Mouse (Mus musculus): ENCODE results near the gene Catsper3. TPM values are rescaled to one million over a fixed set of nuclear protein-coding genes. Genes with fewer than 3 reads are reported as not detected.

The Catsper3 gene
- polyA plus RNA-seq (2016; fragmentation: Nextera tagmentation; extraction: Ambion mirVana) = 0.18 TPM in 1 of 2 replicates, not detected in the other

DNA sequence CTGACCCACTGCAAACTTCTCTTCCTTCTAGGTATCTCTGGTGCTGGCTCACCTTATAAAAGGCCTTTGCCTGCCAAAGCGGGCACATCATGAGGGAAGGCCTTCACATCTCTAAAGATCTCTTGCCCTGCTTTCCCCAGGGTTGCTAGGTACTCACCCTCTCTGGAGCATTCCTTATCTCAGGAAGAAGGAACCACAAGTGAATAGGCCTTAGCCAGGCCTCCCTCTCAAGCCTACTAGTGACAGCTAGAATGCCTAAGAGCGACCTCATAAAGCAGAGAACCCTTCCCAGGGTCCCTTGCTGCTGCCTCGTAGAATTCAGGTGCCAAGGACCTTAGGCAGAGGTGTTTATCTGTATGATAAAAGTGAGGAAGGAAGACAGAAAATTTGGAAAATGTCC is at the start of gene Catsper3:
Gene Catsper3 (plus strand): TSS at position 301 of the 400 bp plus-strand sequence.
- 91% methylated on average over 3 of the region's 3 CpGs for WGBS
- no peaks in the 10 kb centered on the region for H3K36me3 ChIP-seq
- ATAC-seq (ENCODE audit: low FRiP score, low read depth) = no peak
- no peaks in the 10 kb centered on the region for H3K27me3 ChIP-seq
- no peak within 1 kb of the TSS for H3K4me3 ChIP-seq
- no peak within 1 kb of the TSS for H3K27ac ChIP-seq (replicated peaks)
- no peaks in the 10 kb centered on the region for H3K9me3 ChIP-seq
- no peak within 1 kb of the TSS for H3K4me2 ChIP-seq (replicated peaks)
- no peaks in the 10 kb centered on the region for H3K4me1 ChIP-seq
- no peak within 1 kb of the TSS for H3K9ac ChIP-seq (replicated peaks)

DNA sequence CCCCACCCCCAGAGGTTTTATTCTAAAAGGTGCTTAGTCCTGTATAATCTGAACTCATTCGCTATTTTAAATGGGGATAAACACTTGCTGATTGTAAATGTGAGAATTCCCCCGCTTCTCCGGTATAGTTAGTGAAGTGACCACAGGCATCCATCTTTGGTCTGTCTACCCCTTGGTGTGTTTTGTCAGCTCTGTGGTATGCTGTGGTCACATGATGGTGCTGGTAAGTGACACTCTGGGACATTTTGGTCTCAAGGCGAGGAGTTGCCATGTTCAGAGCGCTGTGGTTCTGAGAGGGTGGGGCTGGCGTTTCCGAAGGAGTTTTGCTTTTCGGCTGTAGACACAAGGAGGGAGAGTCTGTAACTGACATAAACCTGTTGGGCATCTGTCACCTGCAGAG is 46.5 kb upstream of the Catsper3 start:
- no peak for ATAC-seq (ENCODE audit: low FRiP score, low read depth)
- WGBS = 93% methylated on average over 8 of the region's 8 CpGs
- Histone ChIP-seq H3K9me3 (no peaks in the 10 kb centered on the region), H3K4me2 (replicated peaks) (no peak overlapping the region), H3K27ac (replicated peaks) (no peak overlapping the region), H3K36me3 (no peaks in the 10 kb centered on the region), H3K9ac (replicated peaks) (no peak overlapping the region), H3K27me3 (no peaks in the 10 kb centered on the region), H3K4me1 (no peaks in the 10 kb centered on the region), H3K4me3 (no peak overlapping the region)

DNA sequence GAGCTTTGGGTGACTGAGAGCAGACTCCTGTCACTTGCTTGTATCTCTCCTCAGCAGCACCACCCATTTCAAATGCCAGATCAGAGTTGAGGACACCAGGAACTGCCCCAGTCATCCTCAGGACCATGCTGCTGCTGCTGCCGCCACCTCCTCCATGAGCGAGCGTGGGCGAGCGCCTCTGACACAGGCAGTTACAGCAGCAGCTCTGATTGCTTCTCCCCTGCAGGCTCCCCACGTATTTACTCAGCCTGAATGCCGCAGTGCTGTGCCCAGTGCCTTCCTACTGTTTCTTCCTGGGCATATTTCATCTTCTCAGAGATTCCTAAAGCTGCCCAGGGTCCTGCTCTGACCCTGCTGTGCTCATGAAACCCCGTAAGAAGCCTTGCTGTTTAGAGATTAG is 42.1 kb upstream of the Catsper3 start:
- no peak overlapping the region for H3K27ac ChIP-seq (replicated peaks)
- 71% methylated on average over 8 of the region's 8 CpGs for WGBS
- ATAC-seq (ENCODE audit: low FRiP score, low read depth) = no peak

DNA sequence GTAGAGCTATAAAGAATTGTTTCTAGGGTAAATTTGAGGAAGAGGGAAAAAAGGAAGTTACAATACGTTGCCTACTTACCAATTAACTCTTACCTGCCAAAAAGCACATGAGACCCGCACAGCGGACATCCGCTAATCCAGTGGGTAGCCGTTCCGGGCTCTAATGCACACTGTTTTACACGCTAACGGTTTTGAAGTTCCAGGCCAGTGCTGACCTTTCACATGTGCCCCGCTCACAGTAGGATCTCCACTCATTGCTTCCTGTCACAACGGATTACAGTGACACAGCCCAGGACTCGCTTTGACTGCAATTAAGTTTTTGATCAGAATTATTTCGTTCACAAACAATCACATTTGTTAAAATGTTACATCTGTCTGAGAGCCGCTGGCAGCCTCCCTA is 30.0 kb upstream of the Catsper3 start:
- 78% methylated on average over 13 of the region's 13 CpGs for WGBS
- ATAC-seq (ENCODE audit: low FRiP score, low read depth) = no peak
- Histone ChIP-seq H3K4me1 (peaks cover 16% of the 10 kb centered on the region), H3K4me2 (replicated peaks) (no peak overlapping the region), H3K9me3 (no peaks in the 10 kb centered on the region), H3K9ac (replicated peaks) (no peak overlapping the region), H3K4me3 (no peak overlapping the region), H3K27me3 (no peaks in the 10 kb centered on the region), H3K27ac (replicated peaks) (no peak overlapping the region), H3K36me3 (no peaks in the 10 kb centered on the region)

More for the DNA sequence above, 42.1 kb upstream of the Catsper3 start:
- Histone ChIP-seq H3K36me3 (no peaks in the 10 kb centered on the region), H3K9ac (replicated peaks) (no peak overlapping the region), H3K4me1 (no peaks in the 10 kb centered on the region), H3K4me3 (no peak overlapping the region), H3K27me3 (no peaks in the 10 kb centered on the region), H3K4me2 (replicated peaks) (no peak overlapping the region), H3K9me3 (no peaks in the 10 kb centered on the region)

DNA sequence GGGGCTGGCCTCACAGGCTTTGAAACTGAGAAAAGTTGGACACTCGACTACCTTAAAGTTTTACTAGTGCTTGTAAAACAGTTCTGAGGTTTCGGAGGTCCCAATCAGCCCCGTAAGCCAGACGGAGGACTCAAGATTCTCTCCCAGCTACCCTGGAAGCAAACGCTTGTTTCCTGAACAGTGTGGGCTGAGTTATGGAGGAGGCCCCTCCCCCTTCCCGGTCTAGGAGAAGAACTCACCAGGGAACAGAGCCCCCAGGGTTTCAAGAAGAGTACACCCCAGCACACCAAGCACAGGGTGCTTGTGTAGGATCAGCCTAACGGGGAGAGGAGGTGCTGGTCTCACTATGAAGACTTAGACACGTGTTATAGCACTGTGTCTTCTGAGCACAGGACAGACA is 27.6 kb upstream of the Catsper3 start:
- Histone ChIP-seq H3K4me3 (no peak overlapping the region), H3K36me3 (no peaks in the 10 kb centered on the region), H3K27me3 (no peaks in the 10 kb centered on the region), H3K9ac (replicated peaks) (0 out of 2 replicates have a peak overlapping the region, but pooled peaks have one; percentile 16), H3K9me3 (no peaks in the 10 kb centered on the region), H3K27ac (replicated peaks) (no peak overlapping the region), H3K4me1 (peaks cover 11% of the 10 kb centered on the region), H3K4me2 (replicated peaks) (no peak overlapping the region)
- 46% methylated on average over 8 of the region's 8 CpGs for WGBS
- ATAC-seq (ENCODE audit: low FRiP score, low read depth) = no peak

DNA sequence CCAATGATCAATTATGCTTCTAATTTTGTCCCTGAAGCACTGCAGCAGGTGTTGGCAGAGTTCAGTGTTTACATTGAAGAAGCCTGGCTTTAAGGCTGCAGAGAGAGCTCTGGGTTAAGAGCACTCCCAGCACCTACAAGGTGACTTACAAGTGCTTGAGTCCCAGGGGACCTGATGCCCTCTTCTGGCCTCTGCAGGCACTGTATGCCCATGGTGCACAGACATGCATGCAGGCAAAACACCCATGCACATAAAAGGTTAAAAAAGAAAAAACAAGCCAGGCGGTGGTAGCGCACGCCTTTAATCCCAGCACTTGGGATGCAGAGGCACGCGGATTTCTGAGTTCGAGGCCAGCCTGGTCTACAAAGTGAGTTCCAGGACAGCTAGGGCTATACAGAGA is 26.7 kb upstream of the Catsper3 start:
- Histone ChIP-seq H3K36me3 (no peaks in the 10 kb centered on the region), H3K27ac (replicated peaks) (no peak overlapping the region), H3K4me2 (replicated peaks) (no peak overlapping the region), H3K4me1 (peaks cover 11% of the 10 kb centered on the region), H3K4me3 (no peak overlapping the region), H3K9me3 (no peaks in the 10 kb centered on the region), H3K27me3 (no peaks in the 10 kb centered on the region), H3K9ac (replicated peaks) (no peak overlapping the region)
- no peak for ATAC-seq (ENCODE audit: low FRiP score, low read depth)
- 88% methylated on average over 6 of the region's 6 CpGs for WGBS

DNA sequence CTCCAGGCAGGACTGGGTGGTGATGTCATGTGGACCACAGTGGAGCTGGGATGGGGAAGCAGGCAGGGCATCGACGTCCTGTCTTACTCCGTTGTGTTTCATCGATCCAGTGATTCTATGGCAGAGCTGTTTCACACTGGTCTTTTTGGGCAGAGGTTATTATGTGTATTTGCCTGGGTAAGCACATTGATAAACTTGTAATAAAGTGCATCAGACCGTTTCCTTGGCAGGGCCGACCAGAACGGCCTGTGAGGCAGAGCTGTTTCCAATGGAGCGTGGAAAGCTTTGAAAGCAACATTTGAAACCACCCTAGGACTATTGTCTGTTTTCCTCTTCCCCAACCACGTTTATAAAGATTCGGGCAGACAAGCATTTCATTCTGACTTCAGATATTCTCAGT is 23.8 kb upstream of the Catsper3 start:
- no peak for ATAC-seq (ENCODE audit: low FRiP score, low read depth)
- H3K4me3 ChIP-seq = no peak overlapping the region
- WGBS = 49% methylated on average over 10 of the region's 10 CpGs
- peaks cover 11% of the 10 kb centered on the region for H3K4me1 ChIP-seq
- no peaks in the 10 kb centered on the region for H3K27me3 ChIP-seq
- H3K27ac ChIP-seq (replicated peaks) = no peak overlapping the region
- no peak overlapping the region for H3K9ac ChIP-seq (replicated peaks)
- H3K4me2 ChIP-seq (replicated peaks) = no peak overlapping the region
- H3K9me3 ChIP-seq = no peaks in the 10 kb centered on the region
- no peaks in the 10 kb centered on the region for H3K36me3 ChIP-seq

DNA sequence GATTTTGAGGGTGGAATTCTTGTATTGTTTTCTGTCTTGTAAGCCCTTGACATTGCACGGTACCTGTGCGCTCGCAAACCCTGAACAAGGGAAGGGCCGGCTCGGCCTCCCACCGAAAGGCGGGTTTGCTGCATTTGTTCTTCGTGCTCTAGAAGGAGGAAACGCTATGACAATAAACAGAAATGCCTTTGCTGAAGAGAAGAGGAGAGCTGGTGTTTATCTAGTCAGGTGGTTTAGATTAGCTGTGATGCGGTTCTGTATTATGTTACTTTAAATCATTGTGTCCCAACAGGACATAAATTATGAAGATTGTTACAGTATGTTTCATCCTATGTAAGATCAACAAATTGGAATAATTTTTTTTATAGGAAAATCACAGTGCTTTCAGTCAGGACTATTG is 22.9 kb upstream of the Catsper3 start:
- H3K9ac ChIP-seq (replicated peaks) = no peak overlapping the region
- H3K36me3 ChIP-seq = no peaks in the 10 kb centered on the region
- H3K4me2 ChIP-seq (replicated peaks) = no peak overlapping the region
- WGBS = 80% methylated on average over 10 of the region's 10 CpGs
- H3K27ac ChIP-seq (replicated peaks) = no peak overlapping the region
- ATAC-seq (ENCODE audit: low FRiP score, low read depth) = no peak
- no peaks in the 10 kb centered on the region for H3K27me3 ChIP-seq
- no peaks in the 10 kb centered on the region for H3K9me3 ChIP-seq
- peaks cover 10% of the 10 kb centered on the region for H3K4me1 ChIP-seq
- no peak overlapping the region for H3K4me3 ChIP-seq

DNA sequence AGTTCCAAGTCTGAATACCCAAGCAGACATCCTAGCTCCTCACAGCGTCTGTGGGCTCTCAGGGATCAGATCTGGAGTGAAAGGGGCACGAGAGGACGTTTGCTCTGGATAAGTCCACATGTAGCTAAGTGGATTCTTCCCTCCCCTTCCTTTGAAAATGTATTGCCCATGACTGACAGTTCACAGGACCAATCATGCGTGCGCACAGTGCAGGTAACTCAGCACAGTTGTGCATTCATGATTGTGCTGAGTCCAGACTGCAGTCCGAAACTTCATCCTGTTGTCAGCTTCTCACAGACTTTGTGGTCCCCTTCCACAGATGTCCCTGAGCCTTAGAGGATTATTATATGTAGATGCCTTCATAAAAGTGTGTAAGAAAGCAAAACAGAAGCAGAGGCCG is 10.0 kb upstream of the Catsper3 start:
- ATAC-seq (ENCODE audit: low FRiP score, low read depth) = no peak
- no peak overlapping the region for H3K27ac ChIP-seq (replicated peaks)
- H3K9me3 ChIP-seq = no peaks in the 10 kb centered on the region
- no peaks in the 10 kb centered on the region for H3K4me1 ChIP-seq
- H3K36me3 ChIP-seq = no peaks in the 10 kb centered on the region
- H3K4me3 ChIP-seq = no peak overlapping the region
- no peak overlapping the region for H3K9ac ChIP-seq (replicated peaks)
- WGBS = 84% methylated on average over 7 of the region's 7 CpGs
- H3K27me3 ChIP-seq = no peaks in the 10 kb centered on the region
- no peak overlapping the region for H3K4me2 ChIP-seq (replicated peaks)

DNA sequence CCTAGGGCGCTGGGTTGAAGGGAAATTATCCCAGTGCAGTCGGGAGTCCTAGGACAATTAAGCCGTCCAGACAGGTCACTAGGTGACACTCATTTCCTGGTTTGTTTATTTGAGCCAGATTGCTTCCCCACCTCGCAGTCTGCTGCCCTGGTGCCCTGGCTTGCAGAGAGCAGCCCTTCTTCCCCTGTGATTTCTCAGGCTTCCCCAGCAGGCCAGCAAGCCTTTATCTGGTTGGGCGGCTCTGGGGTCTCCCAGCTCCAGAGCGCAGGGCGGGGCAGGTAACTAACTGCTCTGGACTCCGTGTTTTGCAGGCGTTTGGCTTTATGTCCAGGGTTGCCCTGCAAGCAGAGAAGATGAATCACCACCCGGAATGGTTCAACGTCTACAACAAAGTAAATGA is 9.3 kb upstream of the Catsper3 start:
- WGBS = 74% methylated on average over 11 of the region's 11 CpGs
- Histone ChIP-seq H3K27ac (replicated peaks) (no peak overlapping the region), H3K36me3 (no peaks in the 10 kb centered on the region), H3K27me3 (no peaks in the 10 kb centered on the region), H3K9ac (replicated peaks) (no peak overlapping the region), H3K4me3 (no peak overlapping the region), H3K4me1 (no peaks in the 10 kb centered on the region), H3K4me2 (replicated peaks) (no peak overlapping the region), H3K9me3 (no peaks in the 10 kb centered on the region)
- ATAC-seq (ENCODE audit: low FRiP score, low read depth) = no peak

DNA sequence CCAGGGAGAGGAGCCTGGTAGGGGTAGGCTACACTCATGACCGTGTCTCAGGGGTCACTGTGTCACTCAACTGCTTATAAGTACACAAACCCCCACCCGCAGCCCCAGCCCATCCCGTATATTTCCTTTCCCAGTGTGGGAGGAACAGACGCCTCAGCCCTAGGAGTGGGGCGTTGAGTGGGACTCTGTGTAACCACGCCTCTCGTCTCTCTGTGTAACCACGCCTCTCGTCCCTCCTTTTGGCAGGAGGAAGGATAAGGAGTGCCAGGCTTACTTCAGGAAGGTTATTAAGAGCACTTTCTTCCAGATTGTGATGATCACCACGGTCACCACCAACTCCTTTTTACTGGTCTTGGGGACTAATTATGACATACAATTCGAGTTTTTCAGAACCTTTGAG is 1.8 kb downstream of the Catsper3 start:
- WGBS = 84% methylated on average over 11 of the region's 11 CpGs
- ATAC-seq (ENCODE audit: low FRiP score, low read depth) = no peak
- Histone ChIP-seq H3K27me3 (no peaks in the 10 kb centered on the region), H3K9me3 (no peaks in the 10 kb centered on the region), H3K9ac (replicated peaks) (no peak overlapping the region), H3K4me1 (no peaks in the 10 kb centered on the region), H3K27ac (replicated peaks) (no peak overlapping the region), H3K36me3 (no peaks in the 10 kb centered on the region), H3K4me2 (replicated peaks) (no peak overlapping the region), H3K4me3 (no peak overlapping the region)

DNA sequence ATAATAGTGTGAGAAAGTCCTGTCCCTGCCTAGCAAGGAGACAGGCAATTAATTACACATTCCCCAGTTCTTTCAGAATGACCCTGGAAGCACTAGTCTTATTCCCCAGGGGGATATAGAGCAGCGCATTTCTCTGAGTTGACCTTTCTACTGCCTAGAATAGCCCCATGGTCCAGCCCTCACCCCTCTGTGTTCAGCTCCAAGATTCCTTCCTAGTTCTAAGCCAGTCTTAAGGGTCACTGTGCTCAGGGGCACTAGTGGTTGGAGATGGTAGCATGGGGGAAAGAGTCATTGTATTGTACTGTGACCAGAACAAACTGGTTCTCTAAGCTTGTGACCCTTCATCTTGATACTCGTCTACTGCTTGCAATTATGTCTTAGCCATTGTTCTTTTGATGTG is 16.9 kb downstream of the Catsper3 start:
- no peak for ATAC-seq (ENCODE audit: low FRiP score, low read depth)
- no peaks in the 10 kb centered on the region for H3K4me1 ChIP-seq
- WGBS = 66% methylated on average over 2 of the region's 2 CpGs

DNA sequence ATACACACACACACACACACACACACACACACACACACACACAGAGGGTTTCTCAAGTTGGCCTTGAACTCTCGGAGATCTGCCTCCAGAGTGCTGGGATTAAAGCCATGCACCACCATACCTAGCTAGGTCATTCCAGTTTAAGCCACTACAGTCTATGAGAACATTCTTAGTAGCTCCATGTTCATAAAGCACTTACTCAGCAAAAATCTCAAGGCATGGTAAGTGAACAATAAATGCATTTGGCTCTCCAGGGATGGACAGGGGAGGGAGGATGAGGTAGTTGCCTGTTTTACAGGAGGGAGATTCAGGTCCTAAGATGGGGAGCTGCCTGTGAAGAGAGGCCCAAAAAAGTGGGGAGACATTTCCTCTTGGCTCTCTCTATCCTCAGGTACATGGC is 19.6 kb downstream of the Catsper3 start:
- no peak overlapping the region for H3K4me2 ChIP-seq (replicated peaks)
- 0 out of 2 replicates have a peak, but pooled peaks cover 4% of the 10 kb centered on the region for H3K27me3 ChIP-seq
- H3K27ac ChIP-seq (replicated peaks) = no peak overlapping the region
- H3K36me3 ChIP-seq = no peaks in the 10 kb centered on the region
- H3K9ac ChIP-seq (replicated peaks) = no peak overlapping the region
- H3K4me3 ChIP-seq = no peak overlapping the region
- 88% methylated on average over 1 of the region's 1 CpGs for WGBS
- no peak for ATAC-seq (ENCODE audit: low FRiP score, low read depth)
- H3K9me3 ChIP-seq = peaks cover 7% of the 10 kb centered on the region; the same call in 1 of the 2 replicates
- no peaks in the 10 kb centered on the region for H3K4me1 ChIP-seq

More for the DNA sequence above, 16.9 kb downstream of the Catsper3 start:
- no peaks in the 10 kb centered on the region for H3K36me3 ChIP-seq
- H3K4me2 ChIP-seq (replicated peaks) = no peak overlapping the region
- peaks cover 7% of the 10 kb centered on the region; the same call in 1 of the 2 replicates for H3K9me3 ChIP-seq
- no peaks in the 10 kb centered on the region for H3K27me3 ChIP-seq
- H3K27ac ChIP-seq (replicated peaks) = no peak overlapping the region
- H3K4me3 ChIP-seq = no peak overlapping the region
- H3K9ac ChIP-seq (replicated peaks) = no peak overlapping the region

All from midbrain, embryonic 12.5 days (tissue).